Mouse (Mus musculus) brain, embryonic 14.5 days (tissue): ENCODE measurements around the gene Tmem236.

Experiments used
- CTCF ChIP-seq: fragments of 200-500 bp; IDR thresholded peaks from 2 replicates; pipeline ENCODE4 v1.5.1; 2012; ENCODE audit warnings: inconsistent platforms, mild to moderate bottlenecking, moderate library complexity, borderline replicate concordance; ENCODE audit not compliant: insufficient read depth, insufficient read length; ENCODE audit errors: extremely low read depth
- POLR2A ChIP-seq: fragments of 200-500 bp; IDR thresholded peaks from 2 replicates; pipeline ENCODE4 v1.6.1; 2012; ENCODE audit warnings: mild to moderate bottlenecking, inconsistent platforms, borderline replicate concordance; ENCODE audit not compliant: poor library complexity, insufficient read depth, insufficient read length, severe bottlenecking; ENCODE audit errors: extremely low read depth

DNA sequence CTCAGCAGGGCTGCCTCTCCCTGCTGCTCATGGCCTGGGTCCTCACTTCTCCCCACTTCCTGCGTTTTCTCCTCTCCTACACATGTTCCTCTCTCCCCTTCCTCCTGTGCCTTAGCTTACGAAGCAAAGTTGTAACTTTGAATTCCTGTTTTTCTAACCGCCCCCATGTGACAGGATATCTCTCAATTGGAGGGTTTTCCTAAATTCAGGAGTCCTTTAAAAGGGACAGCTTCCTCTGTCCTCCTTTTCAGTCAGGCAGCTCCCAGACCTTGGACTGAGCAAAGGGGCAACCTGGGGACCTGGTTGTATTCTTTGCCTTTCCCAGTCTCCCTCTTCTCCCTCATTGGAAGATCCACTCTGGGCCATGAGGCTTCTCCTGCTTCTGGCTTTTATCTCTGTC is 54.8 kb downstream of the Tmem236 start, which contains the start of gene Mrc1:
- TF ChIP-seq CTCF (no peak), POLR2A (no peak)
